Mouse (Mus musculus): ENCODE results near the gene Mobp.
A peak's percentile ranks its signal among the peaks of the same experiment; 100 is the strongest.

Gene Mobp

DNA sequence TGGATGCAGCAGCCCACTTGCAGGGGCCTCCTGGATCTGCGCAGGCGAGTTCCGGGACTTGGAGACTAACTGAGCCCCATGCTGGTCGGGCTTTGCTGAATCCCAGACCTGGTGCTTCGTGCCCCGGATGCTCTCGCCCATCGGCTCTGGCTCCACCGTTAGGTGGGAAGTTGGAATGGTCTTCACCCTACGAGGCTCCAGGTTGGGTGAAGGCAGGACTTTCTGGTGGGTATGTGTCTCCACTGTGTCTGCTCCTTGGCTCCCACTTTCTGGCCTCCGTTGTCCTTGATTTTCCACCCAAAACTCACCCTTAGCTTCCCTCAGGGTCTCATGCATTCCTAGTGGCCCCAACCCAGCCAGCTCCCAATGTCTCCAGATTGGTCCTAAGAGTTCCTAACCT, 14.1 kb upstream of the Mobp start:
- DNase-seq: no peak

DNA sequence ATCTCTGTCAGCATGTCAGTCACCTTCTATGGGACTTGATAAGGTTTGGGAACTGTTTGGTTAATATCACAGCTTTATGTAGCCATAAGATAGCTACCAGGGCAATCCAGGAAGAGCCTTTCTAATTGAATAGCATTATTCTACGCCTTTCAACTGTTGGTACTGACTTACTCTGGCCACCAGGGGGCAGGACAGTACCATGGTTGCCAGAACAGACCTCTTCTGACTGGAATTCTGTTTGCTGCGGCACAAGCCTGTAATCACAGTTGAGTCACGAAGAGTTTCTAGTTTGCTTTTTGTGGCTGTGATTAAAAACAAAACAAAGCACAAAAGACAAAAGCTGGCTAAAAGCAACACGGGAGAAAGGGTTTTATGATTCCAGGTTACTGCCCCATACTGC, 8.9 kb upstream of the Mobp start:
- DNase-seq: peak; percentile 88

GRCm38 (mm10) chr9:120144474-120144873, 5.0 kb upstream of the Mobp start:
- no peak for DNase-seq

GRCm38 (mm10) chr9:120151152-120151551, 1.6 kb downstream of the Mobp start:
- no peak for DNase-seq

DNA sequence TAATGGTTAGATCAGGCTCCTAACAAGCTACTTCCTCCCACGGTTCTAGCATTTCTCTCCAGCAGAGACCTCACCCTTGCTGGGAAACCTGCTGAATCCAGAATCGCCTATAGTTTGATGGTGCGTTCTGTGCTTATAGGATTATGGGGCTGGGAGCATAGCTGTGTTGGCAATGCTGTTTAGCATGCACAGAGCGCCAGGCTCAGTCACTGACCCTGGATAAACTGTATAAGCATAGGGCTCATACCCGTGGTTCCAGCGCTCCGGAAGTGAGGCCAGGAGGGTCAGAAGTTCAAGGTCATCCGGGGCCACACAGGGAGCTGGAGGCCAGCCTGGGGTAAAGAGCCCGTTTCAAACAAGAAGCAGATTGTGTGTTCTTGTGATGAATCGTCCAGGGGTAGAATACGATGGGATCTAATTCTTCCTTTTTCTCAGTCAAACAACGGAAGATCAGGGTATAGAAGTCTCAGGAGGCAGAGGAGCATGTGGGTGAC, 2.4 kb downstream of the Mobp start:
- no peak for DNase-seq

GRCm38 (mm10) chr9:120158047-120158446, 8.5 kb downstream of the Mobp start:
- DNase-seq: no peak

DNA sequence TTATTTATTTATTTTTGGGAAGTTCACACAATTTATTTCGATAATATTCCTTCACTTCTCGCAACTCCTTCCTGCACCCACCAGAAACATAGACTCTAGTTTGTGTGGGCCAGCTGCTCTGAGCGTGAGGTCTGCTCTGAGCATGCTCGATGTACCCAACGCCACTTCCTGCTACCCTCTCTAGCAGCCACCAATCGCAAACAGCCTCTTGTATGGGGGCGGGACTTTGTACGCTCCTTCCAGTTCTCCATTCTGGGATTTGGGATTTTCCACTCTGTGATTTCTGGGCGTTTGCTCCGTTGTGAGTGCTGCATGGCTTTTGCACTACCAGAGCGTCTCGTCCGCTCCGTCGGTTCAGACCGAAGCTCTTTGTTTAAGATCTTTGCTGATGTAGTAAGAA, 14.4 kb downstream of the Mobp start:
- no peak for DNase-seq

DNA sequence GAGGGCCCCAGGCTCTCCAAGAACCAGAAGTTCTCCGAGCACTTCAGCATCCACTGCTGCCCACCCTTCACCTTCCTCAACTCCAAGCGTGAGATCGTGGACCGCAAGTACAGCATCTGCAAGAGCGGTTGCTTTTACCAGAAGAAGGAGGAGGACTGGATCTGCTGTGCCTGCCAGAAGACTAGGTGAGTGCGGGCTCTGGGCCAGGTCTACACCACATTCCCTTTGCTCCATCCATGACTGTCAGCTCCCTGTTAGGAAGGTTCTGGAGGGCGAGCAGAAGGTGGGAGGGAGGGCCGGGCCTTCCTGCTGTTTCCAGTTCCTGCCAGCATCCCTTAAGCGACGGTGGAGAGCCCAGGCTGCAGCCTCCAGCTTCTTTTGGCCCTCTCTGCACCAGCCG, 18.3 kb downstream of the Mobp start:
- no peak for DNase-seq

DNA sequence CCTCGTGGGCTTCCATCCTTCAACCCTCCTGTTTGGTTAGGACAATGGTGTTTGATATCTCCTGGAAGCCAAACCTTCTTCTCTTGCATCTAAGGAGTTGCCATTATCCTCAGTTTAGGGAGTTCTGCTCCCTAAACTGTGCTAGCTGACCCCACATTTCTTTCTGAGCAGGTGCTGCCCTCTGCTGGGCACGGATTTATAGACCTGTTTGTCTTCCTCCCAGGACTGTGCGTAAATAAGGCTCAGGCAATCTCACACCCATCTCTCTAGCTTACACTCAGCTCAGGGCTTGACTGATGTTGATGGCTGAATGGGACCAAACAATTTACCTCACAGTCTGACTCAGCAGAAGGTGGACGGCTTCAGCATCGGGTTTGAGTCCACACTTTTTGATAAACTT, 21.8 kb downstream of the Mobp start:
- peak; percentile 72 for DNase-seq

DNA sequence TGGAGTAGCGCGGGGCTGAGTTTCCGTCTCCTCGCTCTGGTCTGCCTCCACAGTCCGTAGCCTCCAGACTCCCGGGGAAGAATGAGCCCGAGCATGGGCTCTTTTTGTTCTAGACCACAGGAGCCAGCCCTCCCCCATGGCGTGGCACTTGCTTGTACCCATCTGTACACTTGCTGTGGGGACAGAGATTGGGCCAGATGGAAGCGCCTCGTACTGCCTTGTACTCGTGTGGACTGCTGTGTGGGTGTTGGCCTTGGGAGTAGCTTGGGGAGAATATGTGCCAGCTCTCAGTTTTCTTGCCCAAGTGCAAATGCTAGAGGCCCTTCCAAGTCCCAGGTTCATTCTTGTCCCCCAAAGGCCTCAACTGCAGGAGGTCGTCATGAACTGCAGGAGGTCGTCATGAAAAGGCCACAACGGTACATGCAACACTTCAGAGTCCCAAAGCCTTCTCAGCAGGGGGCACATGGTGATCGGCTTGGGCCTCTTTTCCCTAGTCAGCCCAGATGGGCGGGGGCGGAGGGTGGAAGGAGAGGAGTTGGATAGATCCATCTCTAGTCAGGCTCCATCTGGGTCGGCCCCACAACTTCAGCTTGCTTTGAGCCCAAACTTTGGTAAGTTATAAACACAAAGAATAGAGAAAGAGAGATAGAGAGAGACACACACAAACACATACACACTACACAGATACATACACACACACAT, 25.1 kb downstream of the Mobp start:
- DNase-seq: peak; percentile 47

DNA sequence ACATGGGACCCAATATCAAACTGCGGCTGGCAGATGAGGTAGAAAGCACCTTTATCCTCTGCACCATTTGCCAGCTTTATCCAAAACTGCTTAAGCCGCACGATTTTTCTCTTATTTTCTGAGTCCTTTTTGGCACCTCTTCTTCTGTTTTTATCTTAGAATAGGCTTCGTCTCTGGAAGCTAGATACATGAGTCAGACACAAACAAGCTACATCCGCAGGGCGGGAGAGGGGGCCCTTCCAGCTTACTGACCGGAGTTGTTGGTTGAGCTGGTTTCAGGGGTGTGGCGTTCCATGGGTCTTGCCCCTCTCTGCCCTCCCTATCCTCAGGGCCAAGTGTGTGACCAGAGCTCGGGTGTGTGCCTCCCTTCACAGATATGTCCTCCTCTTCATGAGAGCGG, 29.3 kb downstream of the Mobp start:
- DNase-seq: no peak

GRCm38 (mm10) chr9:120184499-120184898, 35.0 kb downstream of the Mobp start:
- DNase-seq: peak; percentile 78

DNA sequence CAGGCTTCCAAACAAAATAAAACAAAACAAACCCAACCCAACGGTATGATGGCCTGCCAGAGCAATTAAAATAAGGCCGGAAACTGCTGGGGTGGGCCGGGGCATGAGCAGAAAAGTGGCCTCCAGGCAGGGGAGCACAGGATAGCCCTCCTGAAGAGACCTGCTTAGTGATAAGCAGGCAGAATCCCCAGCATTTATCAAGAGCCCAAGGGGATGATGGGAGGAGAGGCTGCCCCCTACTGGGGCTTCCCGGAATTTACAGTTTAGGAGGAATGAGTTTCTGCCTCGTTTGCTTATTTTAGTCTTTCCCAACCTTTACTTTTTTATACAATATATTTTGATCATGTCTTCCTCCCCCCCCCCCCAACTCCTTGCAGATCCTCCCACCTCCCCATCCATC, 37.3 kb downstream of the Mobp start:
- no peak for DNase-seq

GRCm38 (mm10) chr9:120190891-120191290, 41.4 kb downstream of the Mobp start:
- no peak for DNase-seq

- peak; percentile 97 for DNase-seq
These were observed 42.0 kb downstream of the Mobp start for GRCm38 (mm10) chr9:120191362-120192098.

DNA sequence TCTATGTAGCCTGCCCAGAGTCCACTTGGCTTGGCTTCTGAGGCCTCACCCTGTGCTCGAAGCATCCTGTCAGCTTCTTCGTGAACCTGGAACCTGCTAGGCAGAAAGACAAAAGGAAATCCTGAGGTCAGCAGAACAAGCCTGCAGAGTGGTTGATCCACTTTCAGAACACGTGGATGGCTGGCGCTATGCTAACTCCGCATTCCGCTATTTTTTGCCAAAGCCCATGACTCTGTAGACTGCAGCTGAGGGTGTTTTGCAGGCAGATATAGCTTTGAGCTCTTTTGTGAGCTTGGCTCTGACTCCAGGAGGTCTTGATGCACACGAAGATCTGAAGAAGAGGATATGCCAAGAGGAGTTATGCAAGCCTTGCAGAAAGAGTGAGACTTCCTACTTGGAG, 43.2 kb downstream of the Mobp start:
- DNase-seq: no peak

- DNase-seq: no peak
These were observed 51.4 kb downstream of the Mobp start for GRCm38 (mm10) chr9:120200873-120201272.

DNA sequence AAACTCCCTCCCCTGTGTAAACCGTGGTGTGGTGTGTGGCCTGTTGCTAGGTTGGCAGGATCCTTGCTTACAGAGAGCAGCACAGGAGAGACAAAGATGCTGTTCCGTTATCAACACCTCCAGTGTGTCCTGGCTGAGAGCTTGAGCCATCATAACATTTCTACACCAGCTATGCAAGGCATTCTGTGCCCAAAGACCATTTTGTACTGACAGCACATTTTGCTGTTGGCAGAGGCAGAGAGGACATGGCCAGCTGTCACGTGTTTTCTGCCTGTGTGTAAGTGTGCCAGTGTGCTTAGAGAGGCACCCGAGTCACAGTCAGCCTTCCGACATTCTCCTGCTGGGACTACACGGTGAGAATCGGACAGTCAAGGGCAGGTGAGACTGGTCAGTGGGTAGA, 52.2 kb downstream of the Mobp start:
- DNase-seq: no peak

DNA sequence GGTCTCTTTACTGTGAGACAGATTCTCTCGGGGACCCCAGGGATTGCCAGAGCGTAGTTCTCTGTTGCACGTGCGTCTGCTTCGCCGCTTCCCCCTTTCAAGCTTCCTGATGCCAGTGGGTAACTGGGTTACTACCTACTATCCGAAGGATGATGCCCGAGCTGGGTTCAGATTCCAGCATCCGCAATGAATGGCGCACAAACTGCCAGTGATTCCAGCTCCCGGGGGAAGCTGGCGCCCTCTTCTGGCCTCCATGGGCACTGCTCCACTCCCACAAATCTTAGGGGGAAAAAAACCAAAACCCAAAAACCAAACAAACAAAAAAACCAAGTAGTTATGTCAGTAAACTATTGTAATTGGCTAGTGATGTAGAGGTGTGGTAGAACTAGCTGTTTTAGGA, 53.2 kb downstream of the Mobp start:
- DNase-seq: peak; percentile 60

- DNase-seq: no peak
These were observed 54.4 kb downstream of the Mobp start for GRCm38 (mm10) chr9:120203936-120204335.

DNA sequence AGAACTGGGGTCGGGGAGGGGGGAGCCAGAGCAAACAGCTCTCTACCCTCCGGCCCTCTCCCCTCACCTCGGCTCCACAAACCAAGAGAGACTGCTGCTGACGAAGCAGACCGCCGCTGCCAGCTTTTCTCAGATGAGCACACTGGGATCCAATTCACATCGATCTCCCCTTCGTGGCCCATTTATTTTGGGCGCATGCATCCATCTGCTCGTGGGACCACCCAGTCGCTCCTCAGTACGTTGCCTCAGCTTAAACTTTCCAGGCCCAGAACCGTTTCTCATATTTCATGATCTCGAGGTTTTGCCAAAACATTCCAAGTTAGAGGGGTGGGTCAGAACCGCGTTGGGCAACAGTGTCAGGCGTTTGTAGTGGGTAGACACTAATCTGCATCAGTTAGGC, 57.4 kb downstream of the Mobp start:
- no peak for DNase-seq

DNA sequence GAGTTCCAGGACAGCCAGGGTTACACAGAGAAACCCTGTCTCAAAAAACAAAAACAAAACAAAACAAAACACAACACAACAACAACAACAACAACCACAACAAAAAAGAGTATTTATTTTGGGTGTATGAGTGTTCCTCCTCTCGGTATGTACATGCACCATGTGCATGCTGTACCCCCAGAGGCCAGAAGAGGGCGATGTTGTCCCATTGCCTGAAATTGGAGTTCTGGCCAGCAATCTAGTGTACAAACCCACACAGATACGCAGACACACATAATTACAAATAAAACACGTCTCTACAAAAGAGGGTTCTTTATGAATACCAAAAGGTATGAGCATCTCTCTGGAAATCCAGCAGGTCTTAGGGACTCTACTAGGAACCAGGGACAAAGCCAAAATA, 60.6 kb downstream of the Mobp start:
- DNase-seq: peak; percentile 73

DNA sequence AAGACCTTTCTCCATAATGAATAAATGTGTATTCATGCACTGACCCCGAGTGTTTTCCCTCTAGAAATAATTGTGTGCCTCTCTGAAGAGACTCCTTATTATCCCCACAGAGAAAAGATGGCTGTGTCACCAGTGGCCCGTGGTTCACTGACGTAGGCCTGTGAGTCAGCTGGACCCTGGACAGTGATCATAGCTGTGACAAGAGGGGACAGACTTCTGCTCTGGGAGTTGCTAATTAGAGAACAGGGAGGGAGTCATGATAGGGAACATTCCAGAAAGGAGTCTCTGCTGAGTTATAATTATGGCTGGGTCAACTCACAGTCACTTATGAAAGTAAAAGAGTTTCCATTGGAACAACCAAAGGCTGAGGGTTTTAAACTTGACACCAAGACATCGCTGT, 61.4 kb downstream of the Mobp start:
- no peak for DNase-seq

GRCm38 (mm10) chr9:120212936-120213335, 63.4 kb downstream of the Mobp start:
- DNase-seq: no peak

Measured in right cerebral cortex, postnatal 14 days (tissue).